Mouse (Mus musculus) embryonic fibroblast, embryonic 13.5 days (primary cell): Measurements from ENCODE around the gene Crybg1. TPM values are rescaled to one million over a fixed set of nuclear protein-coding genes. Genes with fewer than 3 reads are reported as not detected.

Experiments
- H3K27ac ChIP-seq: 2 replicates; pipeline ENCODE4 v1.5.1; 2012; ENCODE audit warnings: low read length, control low read depth, inconsistent platforms; ENCODE audit not compliant: insufficient read depth
- H3K4me1 ChIP-seq: 2 replicates; pipeline ENCODE4 v1.6.1; 2011; ENCODE audit warnings: low read length; ENCODE audit not compliant: control insufficient read depth, insufficient read depth
- H3K4me3 ChIP-seq: 2 replicates; pipeline ENCODE4 v1.5.1; 2011; ENCODE audit warnings: mild to moderate bottlenecking, control low read depth, low read length; ENCODE audit not compliant: insufficient read depth
- CTCF ChIP-seq: IDR thresholded peaks from 2 replicates; pipeline ENCODE4 v1.5.1; 2011; ENCODE audit warnings: mild to moderate bottlenecking, control low read depth, low read length, moderate library complexity, borderline replicate concordance; ENCODE audit not compliant: insufficient read depth
- POLR2A ChIP-seq: IDR thresholded peaks from 2 replicates; pipeline ENCODE4 v1.6.1; 2011; ENCODE audit warnings: low read depth, mild to moderate bottlenecking, control low read depth, low read length, moderate library complexity
- polyA plus RNA-seq: library from polyadenylated mRNA; stranded (reverse); fragments of >200 nt; gene quantifications from 2 replicates; pipeline ENCODE4 v1.2.4, GENCODE M21; 2011; ENCODE audit warnings: low read depth; ENCODE audit not compliant: missing spikeins, insufficient read length

Crybg1 gene
- polyA plus RNA-seq, 1 experiment: 0.65 TPM

DNA sequence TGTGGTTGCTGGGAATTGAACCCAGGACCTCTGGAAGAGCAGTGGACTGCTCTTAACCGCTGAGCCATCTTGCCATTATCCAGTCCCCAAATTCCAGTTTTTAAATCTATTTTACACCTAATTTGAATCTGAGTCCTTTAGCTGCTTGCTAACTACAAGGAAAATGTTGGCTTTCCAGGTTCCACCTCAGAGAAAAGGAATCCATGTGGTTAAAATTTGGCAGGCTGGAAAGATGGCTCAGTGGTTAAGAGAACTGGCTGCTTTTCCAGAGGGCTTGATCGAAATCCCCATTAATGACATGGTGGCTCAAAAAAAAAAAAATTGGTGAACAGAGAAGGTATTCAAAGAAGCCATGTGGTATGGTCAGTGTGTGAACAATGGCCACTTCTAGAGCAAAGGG is 1.8 kb upstream of the Crybg1 start:
- no peak overlapping the region for H3K4me3 ChIP-seq
- no peak overlapping the region for H3K27ac ChIP-seq
- TF ChIP-seq CTCF: no peak
- no peak for TF ChIP-seq POLR2A
- no peaks in the 10 kb centered on the region for H3K4me1 ChIP-seq

GRCm38 (mm10) chr10:44143401-44143800 is 5.3 kb downstream of the Crybg1 start:
- H3K4me3 ChIP-seq: no peak overlapping the region
- no peak overlapping the region for H3K27ac ChIP-seq
- no peak for TF ChIP-seq CTCF
- TF ChIP-seq POLR2A: no peak
- no peaks in the 10 kb centered on the region for H3K4me1 ChIP-seq

DNA sequence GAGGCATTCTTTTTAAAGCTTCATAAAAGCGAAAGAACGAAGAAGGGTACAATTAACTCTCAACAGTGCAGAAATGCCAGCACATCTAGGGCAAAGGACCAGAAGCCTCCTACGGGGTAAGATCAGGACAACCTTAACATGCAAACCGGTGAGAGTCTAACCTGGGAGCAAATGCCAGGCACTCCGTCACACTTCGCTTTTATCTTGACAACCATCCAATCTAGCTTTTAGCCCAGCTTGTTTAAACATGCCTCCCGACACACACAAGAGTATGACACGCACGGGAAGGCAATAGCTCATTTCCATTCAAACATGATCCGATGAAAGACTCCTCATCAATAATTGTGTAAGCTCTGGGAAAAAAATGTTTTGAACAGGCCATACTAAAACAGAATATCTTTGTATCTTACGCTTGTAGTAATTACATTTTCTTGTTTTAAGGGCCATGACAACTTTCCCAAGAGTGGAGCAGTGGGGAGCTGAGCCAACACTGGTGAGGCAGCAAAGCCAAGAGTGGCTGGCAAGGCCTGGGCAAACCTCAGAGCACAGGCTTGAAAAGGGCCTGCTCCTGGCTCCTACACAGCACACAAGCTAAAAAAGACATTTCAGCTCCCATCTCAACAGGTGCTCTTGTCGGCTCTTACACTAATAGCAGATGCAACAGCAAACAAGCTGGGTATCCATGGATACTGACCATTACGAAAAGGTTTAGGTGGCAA is 10.4 kb downstream of the Crybg1 start:
- no peak for TF ChIP-seq POLR2A
- no peak for TF ChIP-seq CTCF
- no peak overlapping the region for H3K4me3 ChIP-seq
- H3K27ac ChIP-seq: no peak overlapping the region
- no peaks in the 10 kb centered on the region for H3K4me1 ChIP-seq

- TF ChIP-seq POLR2A: no peak
- TF ChIP-seq CTCF: no peak
- Histone ChIP-seq H3K27ac (no peak overlapping the region), H3K4me3 (no peak overlapping the region), H3K4me1 (peaks cover 3% of the 10 kb centered on the region; the same call in 1 of the 2 replicates)
These were observed 22.6 kb downstream of the Crybg1 start for GRCm38 (mm10) chr10:44126047-44126446.

GRCm38 (mm10) chr10:44124400-44124933 is 24.2 kb downstream of the Crybg1 start:
- Histone ChIP-seq H3K4me3 (no peak overlapping the region), H3K27ac (no peak overlapping the region), H3K4me1 (peaks cover 3% of the 10 kb centered on the region; the same call in 1 of the 2 replicates)
- no peak for TF ChIP-seq POLR2A

GRCm38 (mm10) chr10:44118616-44119015 is 30.0 kb downstream of the Crybg1 start:
- H3K27ac ChIP-seq: no peak overlapping the region
- H3K4me3 ChIP-seq: no peak overlapping the region
- no peaks in the 10 kb centered on the region for H3K4me1 ChIP-seq
- TF ChIP-seq CTCF: no peak
- TF ChIP-seq POLR2A: no peak

GRCm38 (mm10) chr10:44116796-44117195 is 31.9 kb downstream of the Crybg1 start:
- H3K4me1 ChIP-seq: no peaks in the 10 kb centered on the region; the same call in 1 of the 2 replicates
- no peak for TF ChIP-seq POLR2A
- TF ChIP-seq CTCF: no peak

DNA sequence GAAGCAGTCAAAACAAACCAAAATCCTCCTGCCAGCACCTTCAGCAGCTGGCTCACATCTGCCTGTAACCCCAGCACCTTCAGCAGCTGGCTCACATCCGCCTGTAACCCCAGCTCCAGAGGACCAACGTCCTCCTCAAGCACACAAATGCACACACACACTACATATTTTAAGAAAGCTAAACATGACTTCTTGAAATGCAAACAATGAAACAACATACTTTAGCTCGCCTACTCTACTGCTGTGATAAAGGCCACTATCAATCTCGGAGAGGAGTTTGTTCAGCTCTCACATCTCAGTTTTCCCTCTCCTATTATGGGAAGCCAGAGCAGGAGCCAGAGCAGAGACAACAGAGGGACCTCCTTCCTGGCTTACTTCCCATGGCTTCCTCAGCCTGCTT is 34.0 kb downstream of the Crybg1 start:
- H3K27ac ChIP-seq: no peak overlapping the region
- TF ChIP-seq CTCF (no peak), POLR2A (no peak)
- H3K4me1 ChIP-seq: peaks cover 2% of the 10 kb centered on the region; the same call in 1 of the 2 replicates
- H3K4me3 ChIP-seq: no peak overlapping the region

More at GRCm38 (mm10) chr10:44116796-44117195, 31.9 kb downstream of the Crybg1 start:
- Histone ChIP-seq H3K4me3 (no peak overlapping the region), H3K27ac (no peak overlapping the region)

DNA sequence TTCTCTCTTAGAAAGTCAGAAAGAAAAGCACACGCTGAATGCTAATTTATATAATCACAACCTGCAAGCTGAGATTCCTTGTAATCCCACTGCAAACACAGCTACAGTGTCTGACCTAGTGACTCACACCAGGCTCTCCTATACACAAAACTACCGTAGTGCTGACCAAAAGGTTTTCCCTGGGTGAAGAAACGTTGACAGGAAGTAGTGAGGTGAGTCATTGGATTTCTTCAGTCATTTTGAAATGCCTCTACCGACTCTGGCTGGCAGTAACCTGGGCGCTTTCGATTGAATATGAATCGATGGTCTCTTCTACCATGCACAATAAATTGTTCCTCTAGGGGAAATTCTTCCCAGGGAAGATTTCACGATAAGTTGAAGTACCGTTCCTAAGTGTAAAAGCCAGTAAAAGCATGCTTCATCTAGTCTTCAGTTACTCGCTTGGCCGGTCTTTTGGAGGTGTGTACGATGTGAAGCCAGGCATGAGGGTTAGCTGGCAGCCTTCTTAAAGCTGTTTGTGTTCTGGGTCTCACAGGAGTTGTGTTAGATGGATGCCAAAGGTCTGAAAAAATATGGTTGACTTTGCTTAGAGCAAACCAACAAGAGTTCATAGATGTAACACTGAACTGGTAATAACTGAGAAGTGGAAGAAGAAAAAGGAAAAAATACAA is 36.5 kb downstream of the Crybg1 start:
- Histone ChIP-seq H3K4me3 (no peak overlapping the region), H3K27ac (no peak overlapping the region), H3K4me1 (peaks cover 2% of the 10 kb centered on the region; the same call in 1 of the 2 replicates)
- no peak for TF ChIP-seq POLR2A
- TF ChIP-seq CTCF: no peak

DNA sequence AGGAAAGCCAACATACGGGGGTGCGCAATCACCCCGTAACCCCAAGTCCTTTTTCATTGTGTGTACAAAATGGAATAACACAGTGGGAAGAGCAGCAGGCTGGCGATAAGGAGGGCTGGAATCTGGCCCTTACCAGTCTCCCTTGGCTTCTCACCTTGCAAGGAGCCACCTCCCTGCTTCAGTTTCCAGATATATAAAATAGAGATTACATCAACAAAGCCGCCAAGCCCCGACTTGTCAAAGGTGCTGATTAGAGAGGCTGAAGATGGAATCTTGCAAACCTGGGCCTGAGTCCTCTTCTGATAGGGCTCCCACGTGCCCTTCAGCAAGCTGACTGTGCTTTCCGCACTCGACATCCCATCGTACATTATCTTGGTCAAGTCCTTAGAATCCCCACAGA is 37.5 kb downstream of the Crybg1 start:
- peaks cover 2% of the 10 kb centered on the region; the same call in 1 of the 2 replicates for H3K4me1 ChIP-seq
- H3K27ac ChIP-seq: no peak overlapping the region
- no peak overlapping the region for H3K4me3 ChIP-seq
- TF ChIP-seq POLR2A (no peak), CTCF (no peak)
